Mouse (Mus musculus): ENCODE results near the gene Stat5a. TPM values are rescaled to one million over a fixed set of nuclear protein-coding genes. Genes with fewer than 3 reads are reported as not detected.

Gene Stat5a
- total and polyA plus RNA-seq, 2 experiments from 2014 or later, result 4.0 to 5.1 TPM

DNA sequence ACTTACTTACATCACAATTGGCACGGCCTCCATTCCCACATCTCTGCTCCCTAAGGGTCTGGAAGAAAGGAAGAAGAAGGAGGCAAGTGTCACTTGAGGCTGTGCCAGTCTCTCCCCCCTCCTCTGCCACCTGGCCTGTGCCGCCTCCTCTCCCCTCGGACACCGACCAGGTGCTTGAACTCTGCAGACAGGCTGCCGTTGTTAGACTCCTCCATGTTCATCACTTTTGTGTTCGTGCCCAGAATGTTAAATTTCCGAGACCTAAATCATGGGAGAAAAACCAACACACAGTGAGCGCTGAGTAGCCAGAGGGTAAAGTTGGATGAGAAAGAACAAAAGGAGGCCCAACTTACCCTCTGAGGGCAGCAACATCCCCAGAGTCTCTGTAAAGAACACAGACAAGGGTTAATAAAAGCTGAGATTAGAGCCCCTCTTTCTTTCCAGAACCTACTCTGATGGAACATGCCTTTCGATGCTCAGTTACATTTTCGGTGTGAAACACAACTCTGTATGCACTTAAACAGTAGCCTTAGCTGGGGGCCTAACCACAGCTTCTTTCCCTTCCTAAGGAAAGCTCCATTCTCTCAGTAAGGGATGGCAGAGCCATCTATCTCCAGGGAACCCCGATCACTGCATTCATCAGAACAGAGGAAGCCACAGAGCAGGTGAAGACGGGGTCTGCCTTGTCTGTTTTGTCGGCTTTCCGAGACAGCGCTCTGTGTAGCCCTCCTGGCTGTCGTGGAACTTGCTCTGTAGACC, 39.5 kb downstream of the Stat5a start:
- no peak overlapping the region for H3K27ac ChIP-seq (ENCODE audit: low read depth, low read length)
- H3K4me2 ChIP-seq (ENCODE audit: low read depth, low read length, poor library complexity, severe bottlenecking), result no peak overlapping the region
- H3K9me3 ChIP-seq (ENCODE audit: low read length), result 0 out of 2 replicates have a peak, but pooled peaks cover 4% of the 10 kb centered on the region
- WGBS, result 56% methylated on average over 16 of the region's 16 CpGs
- no peaks in the 10 kb centered on the region for H3K4me1 ChIP-seq (ENCODE audit: insufficient read depth, low read length)
- ATAC-seq (ENCODE audit: low FRiP score), result no peak
- peaks cover 20% of the 10 kb centered on the region for H3K36me3 ChIP-seq (ENCODE audit: insufficient read depth, low read length)
- TF ChIP-seq CTCF (IDR thresholded peaks at IDR 0.05), result no peak
- DNase-seq (ENCODE audit: low spot score), result peak; percentile 41
- H3K4me3 ChIP-seq (ENCODE audit: low read depth, low read length), result no peak overlapping the region
- H3K9ac ChIP-seq (replicated peaks; ENCODE audit: low read length, poor library complexity, severe bottlenecking), result no peak overlapping the region
- no peaks in the 10 kb centered on the region for H3K27me3 ChIP-seq (ENCODE audit: insufficient read depth, low read length)

DNA sequence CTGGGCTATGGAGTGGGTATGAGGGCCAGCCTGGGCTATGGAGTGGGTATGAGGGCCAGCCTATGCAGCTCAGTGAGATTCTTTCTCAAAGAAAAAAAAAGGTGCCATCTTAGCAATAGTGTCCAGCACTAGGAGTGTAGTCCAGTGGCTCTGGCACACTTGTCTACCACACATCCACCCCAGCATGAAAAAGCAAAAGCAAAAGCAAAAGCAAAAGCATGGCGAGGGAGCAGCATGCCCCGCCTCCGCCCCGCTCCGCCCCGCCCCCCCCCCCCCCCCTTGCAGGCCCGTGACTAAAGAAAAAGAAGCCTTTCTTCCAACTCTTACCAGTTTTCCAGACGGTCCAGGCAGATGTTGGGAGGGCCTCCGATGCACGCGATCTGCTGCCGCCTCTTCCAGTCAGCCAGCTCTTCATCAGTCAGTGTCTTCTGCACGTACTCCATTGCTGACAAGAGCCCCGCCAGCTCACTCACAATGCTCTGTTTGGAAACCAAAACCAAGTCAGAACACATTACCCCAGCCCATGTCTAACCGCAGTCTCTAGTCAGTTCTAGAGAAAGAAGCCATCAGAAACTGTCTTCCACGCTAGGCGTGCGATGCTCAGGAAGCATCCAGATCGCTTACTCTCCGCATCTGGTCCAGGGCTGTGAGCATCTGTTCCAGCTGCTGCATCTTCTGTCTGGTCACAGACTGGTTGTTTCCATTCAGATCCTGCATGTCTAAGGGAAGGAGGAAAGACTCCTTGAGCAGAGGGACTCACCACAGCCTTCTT, 45.6 kb downstream of the Stat5a start:
- Histone ChIP-seq H3K27ac (ENCODE audit: low read depth, low read length) (no peak overlapping the region), H3K4me2 (ENCODE audit: low read depth, low read length, poor library complexity, severe bottlenecking) (no peak overlapping the region), H3K36me3 (ENCODE audit: insufficient read depth, low read length) (peaks cover 34% of the 10 kb centered on the region), H3K27me3 (ENCODE audit: insufficient read depth, low read length) (no peaks in the 10 kb centered on the region), H3K4me1 (ENCODE audit: insufficient read depth, low read length) (no peaks in the 10 kb centered on the region), H3K9ac (replicated peaks; ENCODE audit: low read length, poor library complexity, severe bottlenecking) (no peak overlapping the region), H3K9me3 (ENCODE audit: low read length) (0 out of 2 replicates have a peak, but pooled peaks cover 4% of the 10 kb centered on the region), H3K4me3 (ENCODE audit: low read depth, low read length) (no peak overlapping the region)
- DNase-seq (ENCODE audit: low spot score) (no peak), ATAC-seq (ENCODE audit: low FRiP score) (no peak)
- no peak for TF ChIP-seq CTCF (IDR thresholded peaks at IDR 0.05)
- WGBS, result 76% methylated on average over 14 of the region's 20 CpGs

DNA sequence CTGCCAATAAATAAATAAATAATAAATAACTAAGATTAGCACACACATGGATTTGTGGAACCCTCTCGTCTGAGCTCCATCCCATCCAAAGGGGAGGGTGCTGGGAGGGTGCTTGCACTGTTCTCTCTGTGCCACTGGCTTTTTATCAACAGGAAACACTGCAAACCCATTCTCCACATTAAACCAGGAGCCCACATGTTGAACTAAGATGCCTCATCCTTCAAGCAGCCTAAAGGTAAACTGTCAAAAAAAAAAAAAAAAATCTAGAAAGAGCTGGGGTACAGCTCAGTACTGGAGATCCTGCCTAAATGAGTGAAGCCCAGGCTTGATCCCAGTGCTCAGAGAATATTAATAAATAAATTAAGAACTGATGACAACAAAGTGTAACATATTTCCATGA, 46.8 kb downstream of the Stat5a start:
- Histone ChIP-seq H3K36me3 (ENCODE audit: insufficient read depth, low read length) (peaks cover 34% of the 10 kb centered on the region), H3K27ac (ENCODE audit: low read depth, low read length) (no peak overlapping the region), H3K4me2 (ENCODE audit: low read depth, low read length, poor library complexity, severe bottlenecking) (no peak overlapping the region), H3K27me3 (ENCODE audit: insufficient read depth, low read length) (no peaks in the 10 kb centered on the region), H3K4me3 (ENCODE audit: low read depth, low read length) (no peak overlapping the region), H3K9ac (replicated peaks; ENCODE audit: low read length, poor library complexity, severe bottlenecking) (no peak overlapping the region), H3K4me1 (ENCODE audit: insufficient read depth, low read length) (no peaks in the 10 kb centered on the region), H3K9me3 (ENCODE audit: low read length) (0 out of 2 replicates have a peak, but pooled peaks cover 4% of the 10 kb centered on the region)
- DNase-seq (ENCODE audit: low spot score) (no peak), ATAC-seq (ENCODE audit: low FRiP score) (no peak)
- 59% methylated on average over 1 of the region's 1 CpGs for WGBS
- no peak for TF ChIP-seq CTCF (IDR thresholded peaks at IDR 0.05)

DNA sequence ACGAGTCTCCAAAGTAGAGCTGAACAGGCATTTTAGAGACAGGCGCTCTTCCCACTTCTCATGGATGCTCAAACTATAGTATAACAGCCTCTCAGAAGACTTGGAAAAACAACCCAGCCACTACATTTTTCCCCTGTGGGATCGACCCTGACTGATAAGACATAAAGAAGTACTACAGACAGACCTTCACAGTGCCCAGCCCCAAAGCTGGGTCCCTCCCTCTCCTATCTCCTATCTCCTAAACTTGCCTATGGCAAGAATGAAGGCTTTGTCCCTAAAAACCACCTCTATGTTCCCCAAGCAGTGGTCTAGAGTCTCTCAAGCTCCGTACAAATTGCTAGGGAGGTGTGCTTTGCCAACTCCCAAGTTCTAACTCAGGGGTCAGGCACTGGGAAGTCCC, 47.7 kb downstream of the Stat5a start:
- no peak for ATAC-seq (ENCODE audit: low FRiP score)
- 91% methylated on average over 4 of the region's 4 CpGs for WGBS
- Histone ChIP-seq H3K4me2 (ENCODE audit: low read depth, low read length, poor library complexity, severe bottlenecking) (no peak overlapping the region), H3K9me3 (ENCODE audit: low read length) (0 out of 2 replicates have a peak, but pooled peaks cover 2% of the 10 kb centered on the region), H3K36me3 (ENCODE audit: insufficient read depth, low read length) (peaks cover 32% of the 10 kb centered on the region), H3K27ac (ENCODE audit: low read depth, low read length) (no peak overlapping the region), H3K27me3 (ENCODE audit: insufficient read depth, low read length) (no peaks in the 10 kb centered on the region), H3K4me3 (ENCODE audit: low read depth, low read length) (no peak overlapping the region), H3K4me1 (ENCODE audit: insufficient read depth, low read length) (no peaks in the 10 kb centered on the region), H3K9ac (replicated peaks; ENCODE audit: low read length, poor library complexity, severe bottlenecking) (no peak overlapping the region)
- TF ChIP-seq CTCF (IDR thresholded peaks at IDR 0.05), result no peak
- no peak for DNase-seq (ENCODE audit: low spot score)

DNA sequence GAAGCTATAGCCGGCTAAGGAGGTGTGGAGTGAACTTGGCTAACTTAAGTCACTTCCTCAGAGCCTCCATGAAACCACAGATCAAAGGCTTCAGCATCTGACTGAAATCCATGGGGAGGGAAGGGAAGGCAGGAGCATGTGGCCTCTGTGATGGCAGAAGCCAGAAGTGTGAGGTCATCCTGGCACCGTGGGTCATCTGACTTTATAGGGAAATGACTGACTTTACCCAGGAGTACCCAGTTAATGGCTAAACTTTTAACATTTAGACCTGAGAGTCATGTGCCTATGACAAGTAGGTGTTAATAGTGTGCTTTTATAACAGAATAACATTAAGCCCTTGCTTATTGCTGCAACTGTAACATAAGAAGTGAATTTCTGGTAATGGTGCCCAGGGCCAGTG, 49.0 kb downstream of the Stat5a start:
- Histone ChIP-seq H3K4me1 (ENCODE audit: insufficient read depth, low read length) (no peaks in the 10 kb centered on the region), H3K9me3 (ENCODE audit: low read length) (no peaks in the 10 kb centered on the region), H3K27ac (ENCODE audit: low read depth, low read length) (no peak overlapping the region), H3K4me2 (ENCODE audit: low read depth, low read length, poor library complexity, severe bottlenecking) (no peak overlapping the region), H3K36me3 (ENCODE audit: insufficient read depth, low read length) (peaks cover 27% of the 10 kb centered on the region), H3K9ac (replicated peaks; ENCODE audit: low read length, poor library complexity, severe bottlenecking) (no peak overlapping the region), H3K27me3 (ENCODE audit: insufficient read depth, low read length) (no peaks in the 10 kb centered on the region), H3K4me3 (ENCODE audit: low read depth, low read length) (no peak overlapping the region)
- 78% methylated on average over 2 of the region's 2 CpGs for WGBS
- no peak for ATAC-seq (ENCODE audit: low FRiP score)
- no peak for TF ChIP-seq CTCF (IDR thresholded peaks at IDR 0.05)
- DNase-seq (ENCODE audit: low spot score), result no peak

DNA sequence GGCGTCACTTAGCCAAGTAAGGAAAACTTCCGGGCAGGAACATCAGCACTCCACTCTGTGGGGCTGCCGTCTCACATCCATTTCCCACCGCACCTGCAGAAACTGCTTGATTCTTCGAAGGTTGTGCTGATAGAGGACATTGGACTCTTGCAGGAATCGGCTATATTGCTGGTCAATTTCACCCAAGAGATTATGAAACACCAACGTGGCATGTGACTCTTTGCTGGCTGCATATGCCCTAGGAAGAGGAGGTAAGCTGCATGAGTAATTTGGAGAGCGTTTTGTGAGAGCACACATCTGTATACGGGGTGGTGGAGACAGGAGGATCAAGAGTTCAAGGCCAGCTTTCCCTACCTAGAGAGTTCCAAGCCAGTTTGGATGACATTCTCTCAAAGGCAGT, 49.4 kb downstream of the Stat5a start:
- TF ChIP-seq CTCF (IDR thresholded peaks at IDR 0.05), result no peak
- ATAC-seq (ENCODE audit: low FRiP score), result no peak
- H3K4me3 ChIP-seq (ENCODE audit: low read depth, low read length), result no peak overlapping the region

More for the DNA sequence above, 49.4 kb downstream of the Stat5a start:
- WGBS, result 90% methylated on average over 9 of the region's 9 CpGs
- Histone ChIP-seq H3K27ac (ENCODE audit: low read depth, low read length) (no peak overlapping the region), H3K9ac (replicated peaks; ENCODE audit: low read length, poor library complexity, severe bottlenecking) (no peak overlapping the region), H3K36me3 (ENCODE audit: insufficient read depth, low read length) (peaks cover 22% of the 10 kb centered on the region), H3K4me1 (ENCODE audit: insufficient read depth, low read length) (no peaks in the 10 kb centered on the region), H3K9me3 (ENCODE audit: low read length) (no peaks in the 10 kb centered on the region), H3K27me3 (ENCODE audit: insufficient read depth, low read length) (no peaks in the 10 kb centered on the region), H3K4me2 (ENCODE audit: low read depth, low read length, poor library complexity, severe bottlenecking) (no peak overlapping the region)
- no peak for DNase-seq (ENCODE audit: low spot score)
